Mouse (Mus musculus): ENCODE measurements at regions not wholly inside any gene's neighbourhood (a gene's known extent, or its start where the extent isn't known, plus 50 kb on each side); places are given as distances from the start of the nearest gene placed in this dataset.

GRCm38 (mm10) chr7:111259630-111260574, 177.1 kb upstream of the Eif4g2 start:
- in situ Hi-C loops (cut with MboI; ENCODE audit: low pct_unique_long_range_greater_than_20kb in 1 of 2, low sequenced_read_pairs in 2 of 2, unreplicated experiment in 1 of 2), result no loop called here

- in situ Hi-C loops (cut with MboI; ENCODE audit: low pct_unique_long_range_greater_than_20kb in 1 of 2, low sequenced_read_pairs in 2 of 2, unreplicated experiment in 1 of 2), result no loop called here
Measured at GRCm38 (mm10) chr7:111257842-111258241, 175.0 kb upstream of the Eif4g2 start.

- in situ Hi-C loops (cut with MboI; ENCODE audit: low pct_unique_long_range_greater_than_20kb in 1 of 2, low sequenced_read_pairs in 2 of 2, unreplicated experiment in 1 of 2), result no loop called here
Measured at GRCm38 (mm10) chr7:111256199-111256598, 173.4 kb upstream of the Eif4g2 start.

GRCm38 (mm10) chr7:111249606-111250005, 166.8 kb upstream of the Eif4g2 start:
- in situ Hi-C loops (cut with MboI; ENCODE audit: low pct_unique_long_range_greater_than_20kb in 1 of 2, low sequenced_read_pairs in 2 of 2, unreplicated experiment in 1 of 2), result no loop called here

GRCm38 (mm10) chr7:111245488-111245887, 162.7 kb upstream of the Eif4g2 start:
- in situ Hi-C loops (cut with MboI; ENCODE audit: low pct_unique_long_range_greater_than_20kb in 1 of 2, low sequenced_read_pairs in 2 of 2, unreplicated experiment in 1 of 2), result no loop called here

GRCm38 (mm10) chr7:111245067-111245466, 162.2 kb upstream of the Eif4g2 start:
- in situ Hi-C loops (cut with MboI; ENCODE audit: low pct_unique_long_range_greater_than_20kb in 1 of 2, low sequenced_read_pairs in 2 of 2, unreplicated experiment in 1 of 2), result no loop called here

- in situ Hi-C loops (cut with MboI; ENCODE audit: low pct_unique_long_range_greater_than_20kb in 1 of 2, low sequenced_read_pairs in 2 of 2, unreplicated experiment in 1 of 2), result no loop called here
Measured at GRCm38 (mm10) chr7:111243831-111244230, 161.0 kb upstream of the Eif4g2 start.

- in situ Hi-C loops (cut with MboI; ENCODE audit: low pct_unique_long_range_greater_than_20kb in 1 of 2, low sequenced_read_pairs in 2 of 2, unreplicated experiment in 1 of 2), result no loop called here
Measured at GRCm38 (mm10) chr7:111242646-111243045, 159.8 kb upstream of the Eif4g2 start.

- in situ Hi-C loops (cut with MboI; ENCODE audit: low pct_unique_long_range_greater_than_20kb in 1 of 2, low sequenced_read_pairs in 2 of 2, unreplicated experiment in 1 of 2), result no loop called here
Measured at GRCm38 (mm10) chr7:111241538-111241937, 158.7 kb upstream of the Eif4g2 start.

GRCm38 (mm10) chr7:111240234-111240826, 157.5 kb upstream of the Eif4g2 start:
- in situ Hi-C loops (cut with MboI; ENCODE audit: low pct_unique_long_range_greater_than_20kb in 1 of 2, low sequenced_read_pairs in 2 of 2, unreplicated experiment in 1 of 2), result no loop called here

- in situ Hi-C loops (cut with MboI; ENCODE audit: low pct_unique_long_range_greater_than_20kb in 1 of 2, low sequenced_read_pairs in 2 of 2, unreplicated experiment in 1 of 2), result no loop called here
Measured at GRCm38 (mm10) chr7:111237819-111238218, 155.0 kb upstream of the Eif4g2 start.

- in situ Hi-C loops (cut with MboI; ENCODE audit: low pct_unique_long_range_greater_than_20kb in 1 of 2, low sequenced_read_pairs in 2 of 2, unreplicated experiment in 1 of 2), result no loop called here
Measured at GRCm38 (mm10) chr7:111230630-111231029, 147.8 kb upstream of the Eif4g2 start.

- in situ Hi-C loops (cut with MboI; ENCODE audit: low pct_unique_long_range_greater_than_20kb in 1 of 2, low sequenced_read_pairs in 2 of 2, unreplicated experiment in 1 of 2), result no loop called here
Measured at GRCm38 (mm10) chr7:111227082-111227481, 144.3 kb upstream of the Eif4g2 start.

GRCm38 (mm10) chr7:111226026-111226656, 143.3 kb upstream of the Eif4g2 start:
- in situ Hi-C loops (cut with MboI; ENCODE audit: low pct_unique_long_range_greater_than_20kb in 1 of 2, low sequenced_read_pairs in 2 of 2, unreplicated experiment in 1 of 2), result no loop called here

- in situ Hi-C loops (cut with MboI; ENCODE audit: low pct_unique_long_range_greater_than_20kb in 1 of 2, low sequenced_read_pairs in 2 of 2, unreplicated experiment in 1 of 2), result no loop called here
Measured at GRCm38 (mm10) chr7:111215586-111215985, 132.8 kb upstream of the Eif4g2 start.

- in situ Hi-C loops (cut with MboI; ENCODE audit: low pct_unique_long_range_greater_than_20kb in 1 of 2, low sequenced_read_pairs in 2 of 2, unreplicated experiment in 1 of 2), result no loop called here
Measured at GRCm38 (mm10) chr7:111214226-111214906, 131.5 kb upstream of the Eif4g2 start.

- in situ Hi-C loops (cut with MboI; ENCODE audit: low pct_unique_long_range_greater_than_20kb in 1 of 2, low sequenced_read_pairs in 2 of 2, unreplicated experiment in 1 of 2), result no loop called here
Measured at GRCm38 (mm10) chr7:111212188-111212587, 129.4 kb upstream of the Eif4g2 start.

- in situ Hi-C loops (cut with MboI; ENCODE audit: low pct_unique_long_range_greater_than_20kb in 1 of 2, low sequenced_read_pairs in 2 of 2, unreplicated experiment in 1 of 2), result no loop called here
Measured at GRCm38 (mm10) chr7:111211641-111212040, 128.8 kb upstream of the Eif4g2 start.

GRCm38 (mm10) chr7:111210282-111210681, 127.5 kb upstream of the Eif4g2 start:
- in situ Hi-C loops (cut with MboI; ENCODE audit: low pct_unique_long_range_greater_than_20kb in 1 of 2, low sequenced_read_pairs in 2 of 2, unreplicated experiment in 1 of 2), result no loop called here

Measured in mouse embryonic stem cell (cell line).